Mouse (Mus musculus) forebrain, embryonic 13.5 days (tissue): ENCODE results near the gene Pum1. TPM values are rescaled to one million over a fixed set of nuclear protein-coding genes. Genes with fewer than 3 reads are reported as not detected.
"Not testable (repeated sequence)": the region's sequence is repeated elsewhere in the genome, so short reads cannot be mapped to it uniquely, and the experiment has no call there.

ENCODE experiments used
- ATAC-seq: fragments of 200-750 bp; cut with Nextera tagmentation; 2 replicates; pipeline ENCODE4 v1.8.0; 2017
- H3K27ac ChIP-seq: fragments of 300-500 bp; sonication (generic); 2 replicates; pipeline ENCODE4 v1.5.1; 2015; ENCODE audit warnings: inconsistent platforms, mild to moderate bottlenecking, moderate library complexity
- H3K27me3 ChIP-seq: fragments of 300-500 bp; sonication (generic); 2 replicates; pipeline ENCODE4 v1.6.1; 2015; ENCODE audit warnings: mild to moderate bottlenecking, inconsistent platforms
- H3K36me3 ChIP-seq: fragments of 300-500 bp; sonication (generic); 2 replicates; pipeline ENCODE4 v1.6.1; 2015; ENCODE audit warnings: mild to moderate bottlenecking, inconsistent platforms; ENCODE audit not compliant: poor library complexity, severe bottlenecking
- H3K4me1 ChIP-seq: fragments of 300-500 bp; sonication (generic); 2 replicates; pipeline ENCODE4 v1.6.1; 2015; ENCODE audit warnings: inconsistent platforms
- H3K4me2 ChIP-seq: fragments of 300-500 bp; sonication (generic); 2 replicates; pipeline ENCODE4 v1.6.1; 2015; ENCODE audit warnings: inconsistent platforms, mild to moderate bottlenecking, moderate library complexity
- H3K4me3 ChIP-seq: fragments of 300-500 bp; sonication (generic); 2 replicates; pipeline ENCODE4 v1.5.1; 2015; ENCODE audit warnings: mild to moderate bottlenecking, inconsistent platforms
- H3K9ac ChIP-seq: fragments of 300-500 bp; sonication (generic); 2 replicates; pipeline ENCODE4 v1.6.1; 2015; ENCODE audit warnings: mild to moderate bottlenecking, inconsistent platforms
- H3K9me3 ChIP-seq: fragments of 300-500 bp; sonication (generic); replicated peaks from 2 replicates; pipeline ENCODE4 v1.6.1; 2016; ENCODE audit warnings: inconsistent platforms
- WGBS: fragments of 180-500 bp; shearing (Covaris S2); methylation state at CpG from one replicate; pipeline ENCODE4 v1.1.7; 2015; 5-methylcytosine and 5-hydroxymethylcytosine counted together
- polyA plus RNA-seq: library from polyadenylated mRNA; unstranded; fragments of >200 nt; fragmentation: Nextera tagmentation; extraction: Ambion mirVana; gene quantifications from 2 replicates; pipeline ENCODE4 v1.2.1, GENCODE M21; 2015

Gene Pum1
- polyA plus RNA-seq, 1 experiment from 2014 or later = 117 TPM

GRCm38 (mm10) chr4:130671079-130671845, 8.1 kb downstream of the Pum1 start:
- Histone ChIP-seq H3K4me2 (no peak overlapping the region), H3K9ac (no peak overlapping the region), H3K9me3 (no peaks in the 10 kb centered on the region), H3K4me1 (peaks cover 47% of the 10 kb centered on the region), H3K27ac (no peak overlapping the region), H3K36me3 (peaks cover 64% of the 10 kb centered on the region), H3K27me3 (no peaks in the 10 kb centered on the region), H3K4me3 (no peak overlapping the region)
- no peak for ATAC-seq
- 97% methylated on average over 4 of the region's 4 CpGs for WGBS

GRCm38 (mm10) chr4:130672161-130672560, 9.0 kb downstream of the Pum1 start:
- H3K4me2 ChIP-seq = no peak overlapping the region
- H3K36me3 ChIP-seq = peaks cover 73% of the 10 kb centered on the region
- no peak for ATAC-seq
- H3K27ac ChIP-seq = no peak overlapping the region
- no peak overlapping the region for H3K9ac ChIP-seq
- H3K27me3 ChIP-seq = no peaks in the 10 kb centered on the region
- H3K4me3 ChIP-seq = no peak overlapping the region
- peaks cover 43% of the 10 kb centered on the region for H3K4me1 ChIP-seq
- no peaks in the 10 kb centered on the region for H3K9me3 ChIP-seq

GRCm38 (mm10) chr4:130676746-130677145, 13.6 kb downstream of the Pum1 start:
- no peak overlapping the region for H3K4me2 ChIP-seq
- WGBS = 91% methylated on average over 2 of the region's 2 CpGs

GRCm38 (mm10) chr4:130678149-130678548, 15.0 kb downstream of the Pum1 start:
- Histone ChIP-seq H3K27me3 (no peaks in the 10 kb centered on the region), H3K4me2 (no peak overlapping the region), H3K36me3 (peaks cover 85% of the 10 kb centered on the region), H3K9ac (no peak overlapping the region), H3K27ac (no peak overlapping the region), H3K4me1 (0 out of 2 replicates have a peak, but pooled peaks cover 4% of the 10 kb centered on the region), H3K4me3 (no peak overlapping the region), H3K9me3 (no peaks in the 10 kb centered on the region)
- no peak for ATAC-seq
- WGBS = 97% methylated on average over 3 of the region's 3 CpGs

More at GRCm38 (mm10) chr4:130676746-130677145, 13.6 kb downstream of the Pum1 start:
- H3K4me1 ChIP-seq = 0 out of 2 replicates have a peak, but pooled peaks cover 10% of the 10 kb centered on the region
- no peaks in the 10 kb centered on the region for H3K9me3 ChIP-seq
- no peak overlapping the region for H3K27ac ChIP-seq
- H3K36me3 ChIP-seq = peaks cover 91% of the 10 kb centered on the region
- no peak for ATAC-seq
- no peaks in the 10 kb centered on the region for H3K27me3 ChIP-seq
- no peak overlapping the region for H3K4me3 ChIP-seq
- H3K9ac ChIP-seq = no peak overlapping the region

- H3K9ac ChIP-seq = no peak overlapping the region
- no peak for ATAC-seq
- no peaks in the 10 kb centered on the region for H3K27me3 ChIP-seq
- no peak overlapping the region for H3K4me3 ChIP-seq
- H3K4me1 ChIP-seq = 0 out of 2 replicates have a peak, but pooled peaks cover 4% of the 10 kb centered on the region
- peaks cover 66% of the 10 kb centered on the region for H3K36me3 ChIP-seq
- 97% methylated on average over 6 of the region's 6 CpGs for WGBS
- H3K4me2 ChIP-seq = no peak overlapping the region
- H3K27ac ChIP-seq = no peak overlapping the region
- H3K9me3 ChIP-seq = no peaks in the 10 kb centered on the region
Measured at GRCm38 (mm10) chr4:130680676-130681075, 17.6 kb downstream of the Pum1 start.

- H3K36me3 ChIP-seq = peaks cover 47% of the 10 kb centered on the region
- not testable (repeated sequence) for ATAC-seq, H3K27ac ChIP-seq, H3K4me3 ChIP-seq, H3K4me2 ChIP-seq, H3K9me3 ChIP-seq, H3K9ac ChIP-seq, H3K4me1 ChIP-seq, H3K27me3 ChIP-seq
- WGBS = over 99% methylated on average over 5 of the region's 5 CpGs
Measured at GRCm38 (mm10) chr4:130683051-130683450, 19.9 kb downstream of the Pum1 start.

GRCm38 (mm10) chr4:130693936-130694335, 30.8 kb downstream of the Pum1 start:
- Histone ChIP-seq H3K27me3 (no peaks in the 10 kb centered on the region), H3K9ac (no peak overlapping the region), H3K27ac (no peak overlapping the region), H3K4me3 (no peak overlapping the region), H3K36me3 (peaks cover 25% of the 10 kb centered on the region), H3K4me1 (no peaks in the 10 kb centered on the region), H3K9me3 (no peaks in the 10 kb centered on the region), H3K4me2 (no peak overlapping the region)
- 87% methylated on average over 3 of the region's 3 CpGs for WGBS
- no peak for ATAC-seq

- no peaks in the 10 kb centered on the region for H3K4me1 ChIP-seq
- ATAC-seq = no peak
- no peak overlapping the region for H3K4me3 ChIP-seq
- H3K27ac ChIP-seq = no peak overlapping the region
- H3K36me3 ChIP-seq = peaks cover 25% of the 10 kb centered on the region
- no peaks in the 10 kb centered on the region for H3K9me3 ChIP-seq
- no peak overlapping the region for H3K9ac ChIP-seq
- no peaks in the 10 kb centered on the region for H3K27me3 ChIP-seq
- no peak overlapping the region for H3K4me2 ChIP-seq
- 95% methylated on average over 3 of the region's 3 CpGs for WGBS
Measured at GRCm38 (mm10) chr4:130694982-130695381, 31.9 kb downstream of the Pum1 start.

- Histone ChIP-seq H3K9me3 (no peaks in the 10 kb centered on the region), H3K27me3 (no peaks in the 10 kb centered on the region), H3K4me1 (no peaks in the 10 kb centered on the region), H3K4me3 (no peak overlapping the region), H3K9ac (no peak overlapping the region), H3K27ac (no peak overlapping the region), H3K4me2 (no peak overlapping the region), H3K36me3 (peaks cover 33% of the 10 kb centered on the region)
- 86% methylated on average over 2 of the region's 2 CpGs for WGBS
- no peak for ATAC-seq
Measured at GRCm38 (mm10) chr4:130701061-130701460, 37.9 kb downstream of the Pum1 start.

GRCm38 (mm10) chr4:130702835-130703535, 39.9 kb downstream of the Pum1 start:
- no peak for ATAC-seq
- Histone ChIP-seq H3K4me3 (no peak overlapping the region), H3K36me3 (peaks cover 33% of the 10 kb centered on the region), H3K9ac (no peak overlapping the region), H3K4me1 (0 out of 2 replicates have a peak, but pooled peaks cover 4% of the 10 kb centered on the region), H3K27me3 (no peaks in the 10 kb centered on the region), H3K4me2 (no peak overlapping the region), H3K9me3 (no peaks in the 10 kb centered on the region), H3K27ac (no peak overlapping the region)
- WGBS = 91% methylated on average over 3 of the region's 3 CpGs

- peaks cover 9% of the 10 kb centered on the region; the same call in 1 of the 2 replicates for H3K4me1 ChIP-seq
- no peak overlapping the region for H3K27ac ChIP-seq
- H3K4me3 ChIP-seq = no peak overlapping the region
- peaks cover 33% of the 10 kb centered on the region for H3K36me3 ChIP-seq
- 98% methylated on average over 3 of the region's 3 CpGs for WGBS
- H3K9ac ChIP-seq = no peak overlapping the region
- no peak for ATAC-seq
- H3K9me3 ChIP-seq = no peaks in the 10 kb centered on the region
- no peaks in the 10 kb centered on the region for H3K27me3 ChIP-seq
- H3K4me2 ChIP-seq = no peak overlapping the region
Measured at GRCm38 (mm10) chr4:130703601-130704000, 40.5 kb downstream of the Pum1 start.

- ATAC-seq = no peak
- Histone ChIP-seq H3K27ac (no peak overlapping the region), H3K4me1 (peaks cover 17% of the 10 kb centered on the region), H3K4me3 (no peak overlapping the region), H3K4me2 (no peak overlapping the region), H3K9me3 (no peaks in the 10 kb centered on the region), H3K9ac (no peak overlapping the region), H3K36me3 (peaks cover 33% of the 10 kb centered on the region), H3K27me3 (no peaks in the 10 kb centered on the region)
- 93% methylated on average over 4 of the region's 4 CpGs for WGBS
Measured at GRCm38 (mm10) chr4:130704615-130705014, 41.5 kb downstream of the Pum1 start.
